Mouse (Mus musculus) A20 (cell line): ENCODE data around the gene Tob1.

ENCODE experiments used
- DNase-seq: peaks from one replicate; pipeline ENCODE4 v3.0.0-alpha.2; 2011; ENCODE audit warnings: low read depth, low spot score

Tob1 gene

DNA sequence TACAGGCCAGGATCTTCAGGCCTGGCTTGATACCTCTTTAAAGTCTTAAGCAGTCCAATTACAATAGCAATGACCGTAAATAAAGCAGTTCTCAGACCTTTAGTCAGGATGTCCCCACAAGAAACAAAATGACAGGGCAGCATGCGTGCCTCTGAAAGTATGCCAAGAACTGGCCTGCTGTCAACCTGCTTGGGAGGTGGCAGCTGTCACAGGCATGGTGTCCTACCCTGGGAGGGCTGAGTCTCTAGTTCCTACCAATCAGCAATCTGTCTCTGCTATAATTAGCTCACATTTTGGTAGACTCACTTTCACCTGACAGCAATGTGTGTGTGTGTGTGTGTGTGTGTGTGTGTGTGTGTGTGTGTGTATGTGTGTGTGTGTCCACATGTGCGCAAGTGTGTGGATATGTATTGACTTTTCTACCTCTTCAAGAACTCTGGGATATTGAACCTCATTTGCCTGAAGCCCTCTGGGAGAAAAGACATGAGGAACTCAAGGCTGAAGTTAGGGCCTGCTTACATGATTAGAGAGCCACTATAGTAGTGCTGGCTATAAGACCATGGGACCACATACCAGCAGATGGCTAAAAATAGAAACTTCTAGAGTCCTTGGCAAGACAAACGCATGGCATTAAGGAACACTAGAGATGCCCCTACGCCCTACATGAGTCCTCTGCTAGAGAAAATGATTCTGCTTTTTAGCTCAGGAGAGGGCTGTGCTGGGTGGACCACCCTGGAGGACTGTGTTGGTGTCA, 18.1 kb downstream of the Tob1 start:
- DNase-seq, result no peak

DNA sequence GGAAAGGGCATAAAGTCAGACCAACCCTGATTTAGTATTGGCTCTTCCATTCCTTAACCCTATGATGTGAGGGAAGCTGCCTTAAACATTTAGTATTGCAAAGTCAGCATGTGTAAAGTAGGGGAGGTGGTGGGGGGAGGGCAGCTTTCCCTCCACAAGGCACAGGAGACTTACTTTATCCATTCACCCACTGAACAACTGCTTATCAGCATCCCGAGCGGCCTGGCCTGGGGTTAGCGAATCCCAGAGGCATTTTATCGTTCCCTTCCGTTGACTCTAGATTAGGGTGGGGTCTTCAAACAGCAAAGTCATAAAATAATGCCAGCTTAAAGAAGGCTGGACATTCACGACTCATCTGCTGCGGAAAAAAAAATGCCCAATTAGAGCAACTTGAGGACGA, 19.0 kb downstream of the Tob1 start:
- DNase-seq, result no peak

DNA sequence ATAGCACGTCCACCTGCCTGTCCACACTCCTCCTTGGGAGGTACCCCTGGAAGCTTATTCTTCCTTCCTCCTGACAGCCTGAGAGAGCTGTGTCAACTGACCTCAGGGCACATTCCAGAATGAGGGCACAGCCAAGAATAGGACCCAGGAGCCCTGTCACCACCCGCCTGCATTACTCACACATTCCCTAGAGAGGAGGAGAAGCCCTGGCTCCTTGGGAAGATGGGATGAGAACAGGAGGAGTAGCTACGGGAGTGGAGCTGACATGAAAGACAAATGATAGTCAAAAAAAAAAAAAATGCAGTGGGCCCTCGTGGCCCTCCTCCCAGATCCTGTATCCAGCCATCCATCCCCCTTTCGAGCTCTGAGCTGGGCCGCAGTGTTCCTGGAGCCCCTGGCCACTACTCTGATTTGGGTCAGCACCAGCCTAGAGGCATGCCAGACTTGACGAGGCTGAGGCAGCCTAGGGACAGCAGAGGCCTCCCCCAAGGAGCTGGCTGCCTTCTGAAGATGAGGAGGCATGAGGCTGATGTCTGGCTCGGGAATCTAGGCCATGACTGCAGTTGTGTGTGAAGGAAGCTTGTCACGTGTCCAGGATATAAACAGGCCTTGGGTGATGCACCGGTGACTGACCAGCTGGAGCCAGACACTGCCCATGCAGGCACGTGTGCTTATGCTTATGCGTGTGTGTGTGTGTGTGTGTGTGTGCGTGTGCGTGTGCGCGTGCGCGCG, 20.7 kb downstream of the Tob1 start:
- DNase-seq, result no peak

DNA sequence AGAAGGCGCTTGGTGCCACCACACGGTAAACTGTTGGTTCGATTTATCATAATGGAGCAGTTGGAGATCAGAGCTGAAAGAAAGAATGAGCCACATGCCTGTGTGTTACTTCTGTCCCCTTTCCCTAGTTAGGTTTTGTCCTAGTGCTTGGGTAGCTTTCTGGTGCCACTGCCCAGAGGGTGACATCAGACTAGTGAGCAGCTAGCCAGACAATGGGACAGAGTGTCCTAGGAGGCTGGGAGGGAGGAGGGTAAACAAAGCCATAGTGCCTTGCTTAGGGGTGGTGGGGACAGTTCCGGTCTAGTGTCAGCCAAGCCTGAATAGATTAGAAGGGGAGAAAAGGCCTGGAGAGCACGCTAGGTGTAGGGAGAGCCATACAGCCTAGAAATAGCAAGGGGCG, 22.2 kb downstream of the Tob1 start:
- no peak for DNase-seq

DNA sequence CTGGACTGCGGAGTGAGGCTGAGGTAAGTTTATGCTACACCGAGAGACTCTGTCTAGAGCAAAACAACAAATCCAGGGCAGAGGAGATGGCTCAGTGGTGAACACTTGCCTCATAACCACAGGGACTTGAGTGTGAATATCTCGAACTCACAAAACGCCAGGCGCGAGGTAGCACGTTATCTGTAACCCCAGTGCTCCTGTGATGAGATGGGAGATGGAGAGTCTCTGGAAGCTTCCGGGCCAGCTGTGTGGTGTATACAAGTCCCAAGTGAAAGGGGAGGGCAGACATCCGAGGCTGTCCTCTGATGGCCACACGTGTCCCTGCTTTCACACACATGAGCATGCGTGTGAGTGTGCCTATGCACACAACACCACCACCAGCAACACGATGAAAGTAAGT, 23.1 kb downstream of the Tob1 start:
- no peak for DNase-seq

DNA sequence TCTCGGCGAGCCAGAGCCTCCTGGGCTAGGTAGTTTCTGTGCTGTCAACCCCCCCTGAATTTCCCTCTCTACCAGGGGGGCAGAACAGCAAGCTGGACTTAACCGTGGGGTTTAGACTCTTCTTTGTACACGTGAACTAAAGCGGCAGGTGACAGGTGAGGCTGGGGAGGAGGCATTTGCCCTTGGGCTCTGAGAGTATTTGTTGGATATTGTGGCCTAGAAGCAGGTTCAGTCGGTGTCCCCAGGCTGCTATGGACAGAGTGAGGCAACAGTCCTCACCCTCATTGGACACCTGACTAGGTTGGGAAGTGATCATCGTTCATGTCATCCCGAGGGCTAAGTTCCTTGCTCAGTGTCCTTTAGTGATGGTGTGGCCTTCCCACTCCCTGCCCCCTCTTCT, 23.6 kb downstream of the Tob1 start:
- DNase-seq, result no peak

DNA sequence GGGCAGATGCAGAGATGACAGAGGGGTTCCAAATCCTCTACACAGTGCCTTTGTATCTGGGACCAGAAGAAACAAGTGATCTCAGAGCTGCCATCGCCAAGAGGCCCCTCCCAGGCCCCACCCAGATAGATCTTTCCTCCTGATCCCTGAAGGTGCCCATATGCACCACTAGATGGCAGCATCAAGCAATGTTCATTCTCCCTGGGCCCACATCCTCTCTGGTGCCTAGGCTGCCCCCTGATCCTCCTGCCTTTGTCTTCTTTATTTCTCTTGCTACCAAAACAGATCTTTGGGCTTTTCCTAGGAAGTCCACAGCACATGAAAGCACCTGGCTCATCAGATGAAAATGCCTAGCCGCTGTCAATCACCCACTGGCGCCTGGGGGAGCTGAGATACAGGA, 24.8 kb downstream of the Tob1 start:
- peak; percentile 75 for DNase-seq

DNA sequence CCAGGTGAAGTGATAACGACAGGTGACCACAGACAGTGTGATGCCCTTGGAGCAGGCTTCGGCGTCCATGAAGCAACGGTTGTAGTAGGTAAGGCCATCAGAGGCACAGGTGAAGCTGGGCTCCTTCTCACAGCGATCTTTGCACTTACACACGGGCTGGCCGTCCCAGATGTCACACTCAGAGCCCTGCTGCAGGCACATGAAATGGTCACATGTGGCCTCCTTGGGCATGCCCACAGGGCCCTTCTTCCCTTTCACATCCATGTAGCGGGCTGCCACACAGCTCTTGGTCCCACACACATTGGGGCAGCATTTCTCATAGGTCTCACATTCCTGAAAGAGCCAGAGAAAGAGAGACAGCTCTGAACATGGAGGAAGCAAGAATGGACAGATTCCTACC, 27.5 kb downstream of the Tob1 start:
- no peak for DNase-seq

DNA sequence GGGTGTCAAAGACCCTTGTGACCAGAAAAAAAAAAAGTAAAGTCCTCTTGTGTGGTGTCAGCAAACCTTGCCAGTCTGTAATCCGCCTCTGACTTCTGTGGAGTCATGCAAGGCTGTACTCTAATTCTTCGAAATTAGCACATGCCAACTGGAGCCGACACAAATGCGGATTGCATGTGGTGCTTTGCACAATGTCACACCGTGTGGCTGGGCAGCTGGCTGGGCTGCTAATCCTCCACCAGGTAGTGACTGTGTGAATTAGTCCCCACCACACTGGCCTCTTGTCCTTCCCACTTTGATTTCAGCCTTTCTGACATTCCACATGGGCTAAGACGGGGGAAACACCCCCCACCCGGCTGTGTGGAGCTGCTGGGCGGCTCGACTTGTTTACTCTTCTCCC, 28.5 kb downstream of the Tob1 start:
- no peak for DNase-seq

DNA sequence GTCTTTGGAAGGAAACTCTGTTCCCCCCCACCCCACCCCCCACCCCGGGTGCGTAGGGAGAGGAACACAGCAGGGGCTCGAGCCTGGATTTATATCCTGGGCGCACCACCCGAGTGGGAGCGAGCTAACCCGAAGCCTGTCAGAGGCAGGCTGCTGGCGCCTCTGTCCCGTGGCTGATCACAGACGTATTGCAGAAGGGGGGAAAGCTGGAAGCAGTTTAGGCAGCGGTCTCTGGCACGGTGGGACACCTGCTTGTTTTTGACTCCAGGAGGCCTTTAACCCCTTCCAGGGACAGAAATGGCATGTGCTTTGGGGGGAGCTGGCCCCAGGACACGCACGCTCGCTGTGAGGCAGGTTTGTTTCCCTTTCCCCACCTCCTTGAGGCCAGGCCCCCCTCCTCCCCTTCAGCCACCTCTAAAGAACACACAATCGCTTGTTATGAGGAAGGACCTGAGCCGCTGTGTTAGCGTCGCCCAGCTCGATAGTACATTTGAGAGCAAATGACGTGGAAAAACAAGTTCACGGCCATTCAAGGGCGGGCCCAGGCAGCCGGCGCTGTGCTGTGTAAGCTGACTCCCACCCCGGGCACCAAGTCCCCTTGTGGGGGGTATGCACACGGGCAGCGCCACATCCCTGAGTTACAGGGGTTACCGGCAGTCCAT, 31.6 kb downstream of the Tob1 start:
- DNase-seq, result no peak

DNA sequence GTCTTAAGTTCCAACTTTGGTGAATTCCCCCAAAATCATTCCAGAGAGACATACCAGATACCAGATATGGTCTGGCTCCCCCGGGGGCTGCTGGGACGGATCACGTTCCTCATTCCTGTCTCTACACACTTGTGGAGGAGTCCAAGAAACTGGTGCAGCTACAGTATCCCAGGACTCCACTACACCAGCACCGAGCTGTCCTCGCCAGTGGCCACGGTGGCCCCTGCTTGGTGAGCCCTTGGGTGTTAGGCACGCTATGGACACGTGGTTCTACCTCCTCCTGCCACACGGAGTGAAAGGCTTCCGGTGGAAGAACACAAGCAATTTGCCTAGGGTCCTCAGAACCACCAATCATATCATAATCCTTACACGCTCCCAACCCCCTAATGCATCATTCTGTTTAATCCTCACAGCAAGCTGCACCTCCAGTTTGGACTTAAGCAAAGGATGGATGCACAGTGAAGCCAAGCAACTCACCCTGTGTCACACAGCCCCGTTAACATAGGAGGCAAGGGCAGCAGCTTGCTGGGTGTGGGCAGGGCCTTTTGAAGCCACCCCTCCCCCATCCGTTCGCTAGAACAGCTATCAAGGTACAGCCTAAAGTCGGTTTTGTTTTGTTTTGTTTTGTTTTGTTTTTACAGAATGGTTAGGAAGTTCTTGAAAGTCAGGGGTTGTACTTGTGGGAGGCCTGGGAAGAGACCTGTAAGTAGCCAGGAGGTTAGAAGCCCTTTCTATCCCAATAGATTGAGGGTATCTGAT, 32.3 kb downstream of the Tob1 start:
- no peak for DNase-seq

DNA sequence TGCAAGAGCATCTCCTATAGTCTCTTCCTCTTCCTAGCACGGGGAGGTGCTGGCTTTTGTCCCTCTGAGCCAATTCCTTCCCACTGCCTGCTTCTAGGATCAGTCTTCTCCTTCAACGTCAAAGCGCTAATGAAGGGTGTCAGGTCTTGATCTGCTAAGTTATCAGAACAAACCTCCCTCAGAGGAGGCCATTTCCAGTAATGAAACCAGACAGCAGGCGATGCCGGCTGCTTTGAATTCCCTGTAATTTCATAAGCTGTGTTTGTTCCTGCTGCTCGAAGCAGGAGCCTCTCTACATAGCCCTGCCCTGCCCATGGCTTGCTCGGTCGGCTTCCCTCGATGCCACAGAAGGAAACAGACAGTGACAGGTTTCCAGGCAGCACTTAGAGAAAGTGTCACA, 33.1 kb downstream of the Tob1 start:
- DNase-seq, result no peak

DNA sequence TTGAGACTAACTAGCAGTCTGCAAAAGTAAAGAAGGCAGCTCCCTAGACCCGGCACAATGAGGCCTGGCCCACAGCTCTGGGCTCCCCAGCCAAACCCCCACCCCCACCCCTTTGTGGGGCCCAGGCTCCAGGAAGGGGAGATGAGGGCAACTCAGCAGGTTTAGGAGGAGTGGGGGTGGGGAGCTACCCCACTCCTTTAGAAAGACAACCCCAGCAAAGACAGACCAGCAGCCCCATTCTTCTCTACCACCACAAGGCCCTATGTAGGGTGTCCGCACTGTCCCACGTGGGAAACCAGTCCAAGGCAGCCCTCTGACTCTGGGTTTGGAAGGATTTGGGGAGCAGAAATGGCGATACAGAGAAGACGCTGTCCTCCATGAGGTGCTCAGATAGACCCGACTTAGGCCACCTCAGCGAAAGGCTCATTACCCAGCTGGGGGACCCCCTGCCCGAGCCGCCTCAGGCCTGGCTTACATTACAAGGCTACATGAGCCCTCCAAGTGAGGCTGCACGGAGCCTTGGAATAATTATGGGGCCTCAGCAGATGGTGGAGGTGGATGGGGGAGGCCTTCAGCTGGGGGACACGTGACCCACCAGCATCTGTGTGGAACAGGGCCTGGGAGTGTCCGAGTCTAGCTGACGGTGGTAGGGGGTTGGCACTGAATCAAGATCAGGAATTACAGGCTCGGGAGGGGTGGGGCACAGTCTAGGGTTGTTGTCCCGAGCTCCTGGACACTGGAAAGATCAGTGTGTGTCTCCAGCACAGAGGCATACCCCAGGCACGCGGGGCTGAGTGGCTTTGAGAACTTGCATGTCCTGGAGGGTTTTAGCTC, 34.9 kb downstream of the Tob1 start, which contains the start of gene Wfikkn2:
Wfikkn2 (minus strand) TSS at position 51 of the 834 bp plus-strand sequence.
- DNase-seq, result no peak

DNA sequence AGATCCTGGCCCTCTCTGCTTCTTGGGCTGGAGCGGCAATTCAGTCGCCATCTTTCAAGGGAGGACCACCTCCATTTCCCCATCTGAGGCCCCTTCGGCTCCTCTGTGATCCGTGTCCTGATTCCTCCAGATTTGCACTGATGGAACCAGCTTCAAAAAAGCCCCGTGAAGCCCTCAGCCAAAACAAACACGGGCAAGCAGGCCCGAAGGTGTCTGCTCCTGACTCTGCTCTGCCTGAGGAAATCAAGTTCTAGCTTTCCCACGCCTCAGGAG, 35.5 kb downstream of the Tob1 start:
- DNase-seq, result no peak

DNA sequence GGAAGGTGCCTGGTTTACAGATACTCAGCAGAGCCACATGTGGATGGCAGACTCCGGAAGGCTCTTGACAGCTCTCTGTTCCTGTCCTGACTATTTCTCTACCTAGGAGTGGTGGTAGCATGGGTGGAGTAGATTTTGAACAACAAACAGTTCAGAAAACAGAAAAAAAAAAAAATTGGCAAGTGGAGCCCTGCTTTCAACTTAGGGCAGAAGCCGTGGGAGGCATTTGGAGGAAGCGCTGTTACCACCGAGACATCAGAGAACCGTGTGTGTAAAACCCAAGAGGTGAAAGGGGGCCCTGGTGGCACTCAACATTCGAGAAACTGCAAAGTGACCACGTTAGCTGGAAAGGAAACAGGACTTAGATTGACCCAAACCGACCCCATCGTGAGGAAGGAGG, 41.9 kb downstream of the Tob1 start:
- no peak for DNase-seq

DNA sequence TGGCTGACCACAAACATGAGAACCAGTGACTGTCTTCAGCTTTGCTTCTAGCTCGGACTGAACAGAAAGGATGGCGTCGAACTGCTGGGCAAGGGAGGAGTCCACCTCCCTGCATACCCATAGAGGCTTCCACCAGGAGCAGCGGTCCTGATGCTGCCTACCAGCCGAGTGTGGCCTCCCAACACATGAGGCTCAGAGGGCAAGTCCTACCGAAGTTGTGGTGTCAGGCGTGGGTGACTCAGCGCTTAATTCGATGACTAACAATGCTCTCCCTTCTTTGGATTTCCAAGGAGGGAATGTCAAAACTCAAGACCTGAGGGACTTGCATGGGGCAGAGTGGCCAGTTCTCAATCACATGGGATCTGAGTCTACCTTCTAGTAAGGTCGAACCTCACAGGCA, 42.4 kb downstream of the Tob1 start:
- DNase-seq, result no peak

DNA sequence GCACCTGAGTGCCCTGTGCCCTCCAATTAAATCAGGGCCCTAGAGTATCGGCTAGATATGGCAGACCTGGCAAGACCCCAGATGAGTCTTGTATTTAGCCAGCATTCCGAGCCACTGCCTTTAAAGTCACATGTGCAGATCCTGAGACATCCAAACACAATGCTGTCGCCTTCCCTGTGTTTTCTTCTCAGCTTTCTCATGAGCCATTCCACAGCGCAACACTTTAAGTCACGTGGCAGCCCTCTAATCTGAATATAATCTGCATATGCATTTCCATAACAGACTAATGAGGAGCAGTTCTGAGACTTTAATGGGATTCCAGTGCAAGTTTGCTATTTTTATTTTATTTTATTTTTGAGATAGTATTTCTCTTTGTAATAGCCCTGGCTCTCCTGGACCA, 44.5 kb downstream of the Tob1 start:
- DNase-seq, result no peak

DNA sequence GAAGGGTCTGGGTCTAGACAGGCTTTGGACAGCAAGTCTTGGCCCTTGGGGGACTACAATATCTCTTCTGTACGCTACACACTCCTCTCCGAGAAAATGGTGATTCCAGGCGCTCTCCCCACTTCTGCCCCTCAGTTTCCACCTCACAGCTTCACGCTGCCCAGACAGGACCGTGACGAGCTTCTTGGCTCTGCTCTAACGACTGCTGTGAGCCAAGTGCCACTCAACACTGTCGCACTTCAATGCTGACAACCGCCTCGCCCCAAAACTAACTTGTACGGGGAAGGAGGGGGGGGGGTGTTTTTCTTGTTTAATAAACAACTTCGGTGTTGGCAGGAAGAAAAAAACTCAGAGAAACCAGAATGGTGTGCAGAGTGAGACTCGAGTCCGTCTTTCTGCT, 46.7 kb downstream of the Tob1 start:
- DNase-seq, result no peak

DNA sequence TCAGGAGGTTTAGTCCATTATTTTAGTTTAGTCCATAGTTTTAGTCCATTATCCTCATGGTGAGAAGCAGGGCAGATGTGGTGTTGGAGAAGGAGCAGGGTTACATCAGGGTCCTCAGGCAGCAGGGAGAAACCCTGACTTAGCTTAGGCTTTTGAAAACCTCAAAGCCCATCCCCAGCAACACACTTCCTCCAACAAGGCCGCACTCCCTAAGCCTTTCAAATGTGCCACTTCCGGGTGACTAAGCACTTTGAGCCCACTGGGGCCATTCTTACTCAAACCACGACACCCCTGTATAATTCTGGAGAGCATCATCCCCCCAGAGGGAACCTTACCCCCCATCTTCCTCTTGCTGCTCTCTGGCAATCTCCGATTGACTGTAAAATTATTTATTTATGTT, 48.6 kb downstream of the Tob1 start:
- DNase-seq, result no peak

DNA sequence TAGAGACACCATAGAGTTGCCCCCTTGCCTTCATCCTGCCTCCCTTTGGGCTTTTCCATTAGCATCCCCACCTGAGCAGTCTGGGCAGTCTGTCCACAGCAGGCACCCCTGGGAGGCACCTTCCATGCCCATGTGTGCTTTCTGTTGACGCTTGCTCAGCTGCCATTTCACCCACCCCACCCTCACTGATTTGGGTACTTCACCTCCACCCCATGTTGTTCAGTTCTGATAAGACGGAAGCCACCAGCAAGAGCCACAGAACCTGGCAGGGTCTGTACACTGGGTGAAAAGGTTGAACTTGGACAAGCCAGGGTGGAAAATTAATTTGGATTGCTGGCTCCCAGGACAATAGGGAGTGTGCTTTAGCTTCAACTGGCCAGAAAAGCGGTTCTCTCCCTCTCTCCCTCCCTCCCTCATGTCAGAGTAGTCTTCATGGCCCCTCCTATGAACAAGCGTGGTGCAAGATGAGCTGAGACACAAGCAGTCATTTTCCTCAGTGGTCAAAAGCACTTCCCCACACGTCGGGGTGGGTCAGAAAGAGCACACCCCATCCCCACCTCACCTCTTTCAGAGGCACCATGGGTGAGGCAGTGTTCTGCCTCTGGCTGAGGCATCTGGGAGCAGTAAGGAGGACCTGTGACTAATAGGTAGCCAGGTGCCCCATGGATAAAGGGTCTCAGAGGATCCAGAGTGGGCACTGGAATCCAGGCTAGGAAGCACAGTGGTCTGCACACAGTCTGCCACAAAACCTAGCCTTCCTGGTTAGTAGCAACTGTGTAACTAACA, 50.5 kb downstream of the Tob1 start:
- DNase-seq, result no peak
